Mouse (Mus musculus) kidney, adult 2 months (tissue): ENCODE data around the gene Srpk2.

Source experiments
- CTCF ChIP-seq: fragments of 200-500 bp; conservative IDR thresholded peaks from 2 replicates; pipeline ENCODE4 v1.5.1; 2011; ENCODE audit warnings: low read depth, mild to moderate bottlenecking, control low read depth, low read length, moderate library complexity, mixed read lengths; ENCODE audit not compliant: insufficient read depth, insufficient read length
- POLR2A ChIP-seq: fragments of 200-500 bp; IDR thresholded peaks from one replicate; pipeline ENCODE4 v1.6.1; 2011; ENCODE audit warnings: low read depth, low read length, control low read depth

- TF ChIP-seq CTCF (peak; percentile 36; the same call in 1 of the 2 replicates), POLR2A (no peak)
Observed at GRCm38 (mm10) chr5:23473098-23473873, 211.1 kb downstream of the Srpk2 start.
